8 mouse cellular contexts compared by ENCODE assay signal in genomic region chr13:99899670-99900556, GRCm38 (mm10). TPM values are rescaled to one million over a fixed set of nuclear protein-coding genes. Genes with fewer than 3 reads are reported as not detected.
DNase-seq lines count a peak whose midpoint lies in the region; ATAC-seq lines count a peak whose summit lies in the region.

No protein-coding gene starts in this region.

- H3K9me3 ChIP-seq in forebrain, embryonic 10.5 days: no peaks in the 10 kb centered on the region
- H3K9me3 ChIP-seq in limb, embryonic 13.5 days: no peaks in the 10 kb centered on the region

- 4% methylated on average over 38 of the region's 38 CpGs for WGBS in forebrain, embryonic 10.5 days
- 7% methylated on average over 38 of the region's 38 CpGs for WGBS in limb, embryonic 13.5 days

- H3K4me3 ChIP-seq in forebrain, embryonic 10.5 days: peak overlapping the region; percentile 48
- H3K4me3 ChIP-seq in limb, embryonic 13.5 days: peak overlapping the region; percentile 25

- H3K4me2 ChIP-seq in limb, embryonic 13.5 days (replicated peaks): peak overlapping the region; percentile 55

- H3K36me3 ChIP-seq in forebrain, embryonic 10.5 days (replicated peaks): no peaks in the 10 kb centered on the region
- H3K36me3 ChIP-seq in limb, embryonic 13.5 days: no peaks in the 10 kb centered on the region

- 0 out of 2 replicates have a peak, but pooled peaks have one; percentile 27 for ATAC-seq in frontal cortex, adult (ENCODE audit: low TSS enrichment)
- ATAC-seq in limb, embryonic 13.5 days (ENCODE audit: low FRiP score, low read depth): no peak
- no peak for ATAC-seq in monocyte, adult 5-6 weeks (replicated peaks; ENCODE audit: insufficient number of reproducible peaks, low FRiP score, low TSS enrichment, poor library complexity, severe bottlenecking)

- no peak overlapping the region for H3K27ac ChIP-seq in forebrain, embryonic 10.5 days
- no peak overlapping the region for H3K27ac ChIP-seq in limb, embryonic 13.5 days

- no peak overlapping the region for H3K9ac ChIP-seq in limb, embryonic 13.5 days

- H3K4me1 ChIP-seq in forebrain, embryonic 10.5 days: peaks cover 22% of the 10 kb centered on the region
- H3K4me1 ChIP-seq in limb, embryonic 13.5 days: peaks cover 9% of the 10 kb centered on the region

- peaks cover 55% of the 10 kb centered on the region for H3K27me3 ChIP-seq in forebrain, embryonic 10.5 days (ENCODE audit: poor library complexity, severe bottlenecking)
- H3K27me3 ChIP-seq in limb, embryonic 13.5 days: peaks cover 50% of the 10 kb centered on the region

- DNase-seq in frontal cortex, adult 2 months (ENCODE audit: extremely low spot score in 1 of 2, low spot score in 1 of 2): no peak
- DNase-seq in 3134 (ENCODE audit: extremely low read depth, insufficient read length, low spot score): peak; percentile 5
- DNase-seq in forebrain, embryonic 10.5 days (ENCODE audit: extremely low spot score, low spot score): peak; percentile 18
- DNase-seq in Muller cell, postnatal 12 days (ENCODE audit: inconsistent ontology term): no peak
- DNase-seq in lung, postnatal 10 days: no peak

RNA-seq across cellular contexts. Expression of gene Cartpt, which starts 1.0 kb away (rescaled TPM):
- 13.6 and 25.7 TPM in 2 replicates for polyA plus RNA-seq in frontal cortex, adult 2 months (2012; rRNA removed)
- 0.53 and 0.95 TPM in 2 replicates for polyA plus RNA-seq in forebrain, embryonic 10.5 days (2016; fragmentation: Nextera tagmentation; extraction: Ambion mirVana)
- 0.18 and 0.32 TPM in 2 replicates for polyA plus RNA-seq in limb, embryonic 13.5 days (2015; fragmentation: Nextera tagmentation; extraction: Ambion mirVana)
- not detected in 3 replicates for total RNA-seq in monocyte, adult 5-6 weeks (2017)

Comparison
In these comparisons a context has a peak if more than half of its experiments do, and no peak if none do; other contexts are left out.
1. DNase-seq: peak in 3134 (single experiment) and forebrain, embryonic 10.5 days (single experiment); none in frontal cortex, adult 2 months (0 of 2), Muller cell, postnatal 12 days (single experiment) and lung, postnatal 10 days (single experiment).